Mouse (Mus musculus): ENCODE results near the gene Mctp2.

Mctp2 gene

DNA sequence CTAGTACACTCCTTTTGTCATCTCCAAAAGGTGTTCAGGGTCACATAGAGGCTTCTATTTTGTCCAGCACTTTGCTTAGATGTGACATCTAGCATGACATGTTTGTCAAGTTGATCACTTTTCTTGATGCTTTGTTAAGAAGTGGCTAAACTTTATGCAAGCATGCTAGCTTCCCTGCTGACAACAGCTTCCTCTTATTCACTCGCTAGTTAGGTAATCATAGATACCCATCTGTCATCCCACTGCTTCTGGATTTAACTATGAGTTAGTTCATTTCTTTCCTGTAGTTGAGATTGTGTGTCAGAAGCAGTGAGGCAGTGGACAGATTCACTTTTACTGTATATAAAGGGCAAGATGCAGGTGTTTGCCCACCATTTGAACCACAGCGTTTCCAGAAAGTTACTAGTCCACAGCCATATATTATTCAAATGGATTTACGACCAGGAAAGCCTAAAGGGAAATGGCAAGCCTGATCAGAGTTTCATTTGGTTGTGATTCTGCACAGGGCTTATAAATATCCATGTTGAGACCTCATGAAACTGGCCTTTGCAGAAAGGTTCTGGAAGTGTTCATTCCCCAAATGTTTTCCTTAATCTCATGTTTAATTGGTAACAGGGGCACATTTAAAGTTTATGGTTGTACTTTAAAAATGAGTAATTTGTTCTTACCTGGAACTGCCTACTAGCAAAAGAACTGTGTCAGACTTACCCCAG is 216.8 kb downstream of the Mctp2 start:
- DNase-seq (ENCODE audit: low read depth, low spot score) = no peak

- no peak for DNase-seq (ENCODE audit: low read depth, low spot score)
These were observed 225.7 kb downstream of the Mctp2 start for GRCm38 (mm10) chr7:72080705-72081104.

DNA sequence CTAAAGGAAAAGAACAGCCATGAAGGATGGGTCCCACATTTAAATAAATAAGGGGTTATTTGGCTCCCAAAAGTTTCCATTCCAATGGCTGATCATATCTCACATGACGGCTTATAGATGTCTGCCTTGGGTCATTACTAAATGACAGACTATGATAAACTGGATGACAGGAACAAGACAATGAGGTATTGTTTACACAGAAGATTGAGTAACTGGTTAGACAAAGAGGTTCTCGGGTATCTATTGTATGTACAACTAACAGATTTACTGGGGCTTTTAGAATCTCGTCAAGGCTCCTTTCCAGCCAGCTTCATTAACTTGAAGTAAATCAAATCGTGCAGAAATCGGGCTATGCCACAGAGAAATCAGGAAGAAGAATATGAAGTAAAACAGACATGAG is 227.5 kb downstream of the Mctp2 start:
- no peak for DNase-seq (ENCODE audit: low read depth, low spot score)

DNA sequence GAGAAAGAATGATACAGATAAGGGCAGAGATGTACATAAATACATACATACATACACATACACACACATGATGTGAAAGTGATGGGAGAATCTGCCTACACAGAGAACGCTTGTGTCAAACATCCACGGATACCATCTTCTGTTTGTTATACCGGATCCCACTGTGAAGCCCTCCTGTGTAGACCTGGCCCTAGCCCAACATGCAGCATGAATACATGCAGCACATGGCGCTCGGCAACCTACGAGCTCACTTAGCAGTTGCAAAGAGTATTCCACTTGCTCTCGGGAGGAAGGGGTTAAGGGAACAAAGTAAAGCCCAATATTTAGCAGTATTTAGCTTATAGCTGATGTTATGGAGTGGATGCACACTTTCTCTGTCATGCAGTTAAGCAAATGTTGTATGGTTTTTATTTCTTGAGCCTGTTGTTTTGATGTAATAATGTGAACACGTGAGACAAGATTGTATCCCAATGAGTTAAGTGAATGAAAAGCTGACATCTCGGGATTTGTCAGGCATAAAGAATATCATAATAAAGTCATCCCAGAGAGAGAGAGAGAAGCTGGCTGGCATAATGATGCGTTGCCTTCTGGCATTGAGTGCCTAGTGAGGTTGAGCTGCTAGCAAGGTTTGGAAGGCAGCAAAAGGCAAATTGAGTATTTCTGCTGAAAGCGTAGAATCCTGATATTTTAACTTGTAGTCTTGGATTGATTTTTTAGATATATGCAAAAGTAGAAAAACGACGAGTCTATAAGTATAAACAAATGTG is 234.8 kb downstream of the Mctp2 start:
- no peak for DNase-seq (ENCODE audit: low read depth, low spot score)

GRCm38 (mm10) chr7:72068454-72068853 is 238.0 kb downstream of the Mctp2 start:
- no peak for DNase-seq (ENCODE audit: low read depth, low spot score)

GRCm38 (mm10) chr7:72066352-72066751 is 240.1 kb downstream of the Mctp2 start:
- DNase-seq (ENCODE audit: low read depth, low spot score) = no peak

DNA sequence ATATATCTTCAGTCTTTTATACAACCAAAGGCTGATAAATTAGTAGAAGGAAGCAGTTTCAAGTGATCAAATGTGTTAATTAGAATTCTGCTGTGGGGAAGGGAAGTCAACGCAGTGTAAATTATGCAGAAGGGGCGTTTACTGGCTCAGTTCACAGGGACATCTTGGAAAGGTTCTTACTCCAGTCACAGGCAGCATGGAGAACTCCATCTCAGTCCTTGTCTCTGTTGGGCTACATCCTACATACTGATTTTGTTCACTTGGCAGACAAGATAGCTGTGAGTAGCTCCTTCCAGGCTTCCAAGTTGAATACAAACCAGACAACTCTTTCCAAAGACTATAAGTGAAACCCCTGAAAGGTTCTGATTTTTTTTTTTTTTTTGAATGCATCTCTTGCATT is 254.6 kb downstream of the Mctp2 start:
- DNase-seq (ENCODE audit: low read depth, low spot score) = no peak

- no peak for DNase-seq (ENCODE audit: low read depth, low spot score)
These were observed 258.5 kb downstream of the Mctp2 start for GRCm38 (mm10) chr7:72047588-72048585.

Data from retina, postnatal 7 days (tissue).